In genomic region chr4:81492811-81493210, GRCm38 (mm10) we compare ENCODE assay signal across 27 mouse cellular contexts. TPM values are rescaled to one million over a fixed set of nuclear protein-coding genes. Genes with fewer than 3 reads are reported as not detected.
"Had no signal": no experiment of that assay in that cellular context is flagged by ENCODE, and none has a peak within 500 bp of the region (broad histone marks: within the 10 kb centered on the region; RNA-seq: fewer than 3 reads in every experiment).

No protein-coding gene starts in this region.

- H3K4me3 ChIP-seq: embryonic facial prominence, embryonic 12.5 days; embryonic facial prominence, embryonic 13.5 days; embryonic facial prominence, embryonic 15.5 days; erythroblast, embryonic 14.5 days; forebrain, embryonic 10.5 days; forebrain, embryonic 12.5 days; forebrain, embryonic 13.5 days; forebrain, embryonic 15.5 days; gastrocnemius, adult 2 months; heart, adult 2 months had no signal

- ATAC-seq: forebrain, embryonic 13.5 days; forebrain, embryonic 14.5 days; forebrain, embryonic 15.5 days; forebrain, embryonic 16.5 days; forebrain, postnatal 0 days had no signal

- H3K4me1 ChIP-seq: embryonic facial prominence, embryonic 12.5 days; embryonic facial prominence, embryonic 15.5 days; forebrain, embryonic 10.5 days; forebrain, embryonic 12.5 days; forebrain, embryonic 13.5 days; forebrain, embryonic 15.5 days had no signal

- H3K27ac ChIP-seq: embryonic facial prominence, embryonic 12.5 days; embryonic facial prominence, embryonic 13.5 days; embryonic facial prominence, embryonic 15.5 days; forebrain, embryonic 10.5 days; forebrain, embryonic 12.5 days; forebrain, embryonic 13.5 days; forebrain, embryonic 15.5 days; gastrocnemius, adult 2 months; heart, adult 2 months had no signal

- H3K27me3 ChIP-seq: embryonic facial prominence, embryonic 12.5 days; embryonic facial prominence, embryonic 13.5 days; embryonic facial prominence, embryonic 15.5 days; forebrain, embryonic 12.5 days; forebrain, embryonic 13.5 days; forebrain, embryonic 15.5 days had no signal

- DNase-seq: cerebellum, adult 2 months; cerebellum, adult 8-10 months; cerebellum, adult 9-10 months; cerebellum, adult 9-11 months; cerebellum, postnatal 14 days; cerebellum, postnatal 25 days; cerebellum, postnatal 36 days; embryo, embryonic 11 days; forebrain, postnatal 0 days; gastrocnemius, adult 2 months; gastrocnemius, postnatal 10 days; gastrocnemius, postnatal 14 days; gastrocnemius, postnatal 25 days; gastrocnemius, postnatal 36 days; heart, adult 11 months; heart, adult 18-20 months; heart, adult 2 months had no signal

- H3K36me3 ChIP-seq: embryonic facial prominence, embryonic 12.5 days; embryonic facial prominence, embryonic 13.5 days; embryonic facial prominence, embryonic 15.5 days; forebrain, embryonic 10.5 days; forebrain, embryonic 12.5 days; forebrain, embryonic 15.5 days had no signal

- H3K9ac ChIP-seq: embryonic facial prominence, embryonic 12.5 days; embryonic facial prominence, embryonic 13.5 days; embryonic facial prominence, embryonic 15.5 days; forebrain, embryonic 12.5 days; forebrain, embryonic 13.5 days; forebrain, embryonic 15.5 days; forebrain, postnatal 0 days had no signal

- H3K9me3 ChIP-seq: embryonic facial prominence, embryonic 12.5 days; embryonic facial prominence, embryonic 13.5 days; embryonic facial prominence, embryonic 15.5 days; forebrain, embryonic 10.5 days; forebrain, embryonic 12.5 days; forebrain, embryonic 13.5 days; forebrain, embryonic 15.5 days had no signal

- H3K4me2 ChIP-seq: embryonic facial prominence, embryonic 12.5 days; embryonic facial prominence, embryonic 13.5 days; embryonic facial prominence, embryonic 15.5 days; forebrain, embryonic 12.5 days; forebrain, embryonic 13.5 days; forebrain, embryonic 15.5 days had no signal

RNA-seq across cellular contexts. Expression of gene Mpdz, which starts 50.2 kb away (rescaled TPM):
- polyA plus RNA-seq: erythroblast, embryonic 14.5 days had no signal
